Mouse (Mus musculus): ENCODE results near the gene Parva.

GRCm38 (mm10) chr7:112534148-112534547 is 106.8 kb downstream of the Parva start:
- TF ChIP-seq CTCF (IDR thresholded peaks at IDR 0.05; ENCODE audit: insufficient read depth, low read depth, low read length) (no peak), POLR2A (IDR thresholded peaks at IDR 0.05; ENCODE audit: insufficient read depth, low read depth, low read length) (no peak)
